Mouse (Mus musculus): ENCODE measurements around the gene Med13l.

GRCm38 (mm10) chr5:118510969-118511368 lies 49.5 kb upstream of the Med13l start:
- no peak for TF ChIP-seq CTCF (IDR thresholded peaks at IDR 0.05; ENCODE audit: insufficient read depth, low read length)
- TF ChIP-seq POLR2A (IDR thresholded peaks at IDR 0.05; ENCODE audit: borderline replicate concordance, extremely low read depth, low read depth, low read length) = no peak
